Mouse (Mus musculus) adrenal gland, adult 18-20 months (tissue): Measurements from ENCODE around the gene Rpl39l. TPM values are rescaled to one million over a fixed set of nuclear protein-coding genes. Genes with fewer than 3 reads are reported as not detected.
"Not testable (repeated sequence)": the region's sequence is repeated elsewhere in the genome, so short reads cannot be mapped to it uniquely, and the experiment has no call there.

Experiments used
- DNase-seq, 2 experiments: peaks; one replicate each; pipeline ENCODE4 v3.0.0; 2021 to 2022; ENCODE audit warnings: low spot score in 2 of 2
- long read RNA-seq, 2 experiments: library from polyadenylated mRNA; stranded (forward); transcript quantifications; one replicate each; pipeline ENCODE4 v2.0.0; 2021
- total RNA-seq, 2 experiments: library from RNA; stranded (reverse); gene quantifications; 1 replicate in 1 of 2; 2 replicates in 1 of 2; pipeline ENCODE4 v1.2.3; 2021

The Rpl39l gene
- total RNA-seq, result not detected
- long read RNA-seq, experiment 1, result 0 reads
- long read RNA-seq, experiment 2, result 0 reads

DNA sequence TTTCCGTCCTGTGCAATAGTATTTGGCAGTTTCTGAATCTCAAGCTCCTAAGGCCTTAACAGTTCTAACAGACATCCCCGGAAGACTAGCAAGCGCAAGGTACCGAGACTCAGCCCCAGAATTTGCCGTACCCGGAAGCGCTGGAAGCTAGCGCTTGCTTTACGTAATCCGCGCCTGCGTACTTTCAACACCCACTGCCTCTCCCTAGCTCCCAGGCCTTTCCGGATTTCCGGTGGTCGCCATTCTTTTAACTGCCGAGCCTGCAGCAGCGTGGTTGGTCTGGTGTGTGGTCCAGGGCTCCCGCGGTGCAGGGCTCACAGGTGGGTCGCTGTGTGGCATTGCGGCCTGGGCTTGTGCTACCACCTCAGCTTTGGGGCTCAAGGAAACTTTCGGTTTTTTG is at the start of gene Rpl39l:
TSS of gene Rpl39l (plus strand) at position 222 of the 400 bp plus-strand sequence.
- DNase-seq, result no peak

DNA sequence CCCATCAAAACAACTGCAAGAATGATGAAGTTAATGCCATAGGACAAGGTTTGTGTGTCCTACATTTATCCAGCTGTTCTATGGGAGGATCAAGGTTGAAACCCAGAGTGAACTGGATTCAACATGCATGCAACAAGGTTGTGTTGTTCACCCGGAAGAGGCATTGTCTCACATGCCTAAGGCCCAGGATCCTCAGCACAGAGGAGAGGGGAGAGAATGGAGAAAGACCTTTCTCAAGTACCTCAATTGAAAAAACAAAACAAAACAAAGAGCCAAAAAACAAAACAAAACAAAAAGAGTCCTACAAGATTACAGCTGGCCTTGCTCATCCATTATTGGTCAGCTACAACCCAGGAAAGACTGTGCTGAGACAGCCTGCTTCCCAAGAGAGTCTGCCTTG is 42.4 kb upstream of the Rpl39l start:
- no peak for DNase-seq

DNA sequence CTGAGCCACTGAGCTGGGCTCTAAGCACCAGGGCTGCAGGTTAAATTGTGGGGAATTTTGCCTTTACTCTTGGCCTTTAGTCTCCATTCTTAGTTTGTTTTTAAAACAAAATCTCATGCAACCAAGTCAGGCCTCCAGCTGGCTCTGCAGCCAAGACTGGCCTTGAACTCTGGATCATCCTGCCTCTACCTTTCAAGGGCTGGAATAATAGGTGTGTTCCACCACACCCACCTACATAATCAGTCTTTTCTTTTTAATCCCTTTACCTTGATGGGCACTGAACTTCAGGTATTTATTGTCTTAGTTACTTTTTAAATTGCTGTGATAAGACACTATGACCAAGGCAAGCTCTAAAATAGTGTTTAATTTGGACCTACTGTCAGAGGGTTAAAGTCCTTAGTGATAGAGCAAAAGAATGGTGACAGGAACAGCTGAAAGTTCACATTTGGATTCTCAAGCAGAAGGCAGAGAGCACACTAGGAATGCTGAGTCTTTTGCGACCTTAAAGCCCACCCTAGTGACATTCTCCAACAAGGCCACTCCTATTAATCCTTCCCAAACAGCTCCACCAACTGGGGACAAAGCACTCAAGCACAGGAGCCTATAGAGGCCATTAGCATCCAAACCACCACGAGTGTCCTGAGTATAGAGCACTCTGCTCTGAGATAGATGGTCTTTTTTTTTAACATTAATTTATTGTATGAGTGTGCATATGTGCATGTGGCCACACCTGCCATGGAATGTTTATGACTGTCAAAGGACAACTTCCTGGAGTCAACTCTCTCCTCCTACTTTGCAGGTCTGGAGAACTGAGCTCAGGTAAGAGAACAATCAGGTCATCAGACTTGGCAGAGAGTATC is 40.7 kb upstream of the Rpl39l start:
- DNase-seq, result no peak

DNA sequence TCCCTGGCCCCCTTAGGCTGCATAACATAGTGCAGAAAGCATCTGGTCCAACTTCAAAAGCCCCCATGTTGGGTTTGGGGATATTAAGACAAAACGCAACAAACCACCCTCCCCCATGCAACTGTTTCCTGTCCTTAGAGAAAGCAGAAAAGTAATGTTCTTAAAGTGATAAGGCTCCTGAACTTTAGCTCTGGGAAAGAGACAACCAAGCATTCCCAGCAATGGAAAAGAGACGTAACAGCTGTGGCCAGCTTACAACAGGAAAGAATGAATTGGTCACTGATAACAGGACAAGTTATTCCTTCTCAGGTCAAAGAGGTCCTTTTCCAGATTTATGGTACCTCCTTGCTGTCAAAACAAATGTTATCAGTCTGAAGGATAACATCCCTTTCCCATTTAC is 26.9 kb upstream of the Rpl39l start:
- no peak for DNase-seq

DNA sequence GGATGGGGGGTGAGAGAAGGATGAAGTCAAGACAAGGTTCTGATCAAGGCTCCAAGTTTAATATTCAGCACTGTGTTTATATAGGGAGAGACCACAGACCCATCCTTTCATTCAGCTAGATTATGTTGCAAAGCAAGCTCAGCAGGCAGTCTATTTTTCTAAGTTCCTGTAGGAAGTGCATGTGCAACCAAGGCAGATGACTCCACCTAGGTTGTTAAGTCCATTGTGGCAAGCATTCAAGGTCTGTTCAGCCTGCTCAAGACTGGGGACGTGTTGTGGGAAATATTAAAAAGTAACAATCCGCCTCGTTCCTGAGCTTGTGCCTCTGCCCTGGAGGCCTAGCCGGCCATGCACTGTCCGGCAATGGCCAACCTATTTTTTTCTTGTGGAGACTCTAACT is 22.6 kb upstream of the Rpl39l start:
- DNase-seq, result no peak

DNA sequence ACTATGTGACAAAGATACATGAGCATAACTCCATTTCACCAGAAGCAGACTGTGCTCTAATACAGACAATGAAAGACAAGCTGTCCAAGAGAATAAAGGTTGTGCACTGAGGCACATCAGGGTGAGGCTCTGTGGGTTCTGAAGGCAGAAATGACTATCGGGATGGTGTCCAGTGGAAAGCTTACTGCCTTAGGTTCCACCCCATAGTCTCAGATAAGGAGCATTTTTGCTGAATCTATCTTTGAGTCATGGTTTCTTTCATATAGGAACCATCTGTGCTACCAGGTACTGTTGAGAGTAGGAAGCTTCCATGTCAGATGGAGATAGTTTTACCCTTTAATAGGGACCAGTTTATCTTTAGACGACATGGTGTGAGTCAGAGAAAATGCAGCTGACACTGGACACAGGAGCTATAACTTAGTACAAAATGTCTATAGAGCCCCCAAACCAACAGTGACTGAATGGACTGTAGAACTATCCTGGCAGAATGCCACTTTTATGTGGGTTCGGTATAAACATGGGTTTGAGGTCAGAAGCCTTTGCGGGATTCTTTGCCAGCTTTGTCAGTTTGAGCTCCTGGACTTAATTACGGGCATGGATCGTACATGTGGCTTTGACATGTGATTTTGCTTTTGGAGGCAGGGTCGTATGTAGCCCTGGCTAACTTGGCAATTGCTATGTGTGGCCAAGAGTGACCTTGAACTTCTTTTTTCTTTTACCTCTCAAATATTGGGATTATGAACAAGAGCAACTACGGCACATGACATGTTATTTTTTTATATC is 712 bp upstream of the Rpl39l start:
- no peak for DNase-seq

DNA sequence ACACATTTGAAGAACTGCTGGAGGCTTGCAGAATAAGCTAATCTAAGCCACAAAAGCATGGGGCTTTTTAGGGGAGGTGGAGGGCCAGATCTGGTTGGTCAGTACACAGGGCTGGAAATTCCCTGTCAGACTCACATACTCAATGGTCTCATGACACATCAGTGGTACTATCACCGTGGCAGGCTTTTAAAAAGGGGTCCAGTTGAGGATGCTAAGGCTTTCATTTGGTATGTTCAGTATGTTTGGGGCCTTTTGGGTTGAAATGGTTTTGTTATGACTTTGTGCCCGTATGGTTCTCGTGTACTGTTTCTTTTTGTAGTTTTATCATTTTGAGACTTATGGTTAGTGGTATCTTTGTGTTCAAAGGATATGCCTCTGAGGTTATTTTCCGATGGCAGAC is 1.2 kb downstream of the Rpl39l start:
- DNase-seq, result no peak

DNA sequence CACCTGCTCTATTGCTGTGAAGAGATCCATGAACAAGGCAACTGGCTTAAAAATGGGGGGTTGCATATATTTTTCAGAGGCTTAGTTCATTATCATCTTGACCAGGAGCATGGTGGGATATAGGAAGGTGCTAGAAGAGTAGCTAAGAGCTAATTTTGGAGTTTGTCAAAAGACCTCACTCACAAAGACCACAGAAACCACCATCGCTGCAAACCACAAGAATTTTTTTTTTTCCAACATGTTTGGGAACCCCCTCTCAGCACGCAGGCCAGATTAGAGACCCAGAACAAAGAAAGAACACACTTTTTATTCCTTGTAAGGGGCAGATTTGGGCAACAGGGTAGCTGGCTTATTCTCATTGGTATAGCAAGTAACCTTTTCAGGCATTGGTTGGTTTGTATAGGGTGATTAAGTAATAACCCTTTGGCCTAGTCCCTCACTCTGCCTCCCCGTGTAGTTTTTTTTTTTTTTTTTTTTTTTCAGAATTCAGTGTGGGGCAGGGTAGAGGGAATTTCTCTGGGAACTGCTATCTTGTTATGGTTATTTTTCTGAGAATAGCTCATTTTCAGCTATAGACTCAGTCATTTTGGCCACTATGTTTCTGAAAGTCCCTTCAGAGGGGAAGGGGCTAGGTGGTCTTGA is 2.3 kb downstream of the Rpl39l start:
- no peak for DNase-seq

DNA sequence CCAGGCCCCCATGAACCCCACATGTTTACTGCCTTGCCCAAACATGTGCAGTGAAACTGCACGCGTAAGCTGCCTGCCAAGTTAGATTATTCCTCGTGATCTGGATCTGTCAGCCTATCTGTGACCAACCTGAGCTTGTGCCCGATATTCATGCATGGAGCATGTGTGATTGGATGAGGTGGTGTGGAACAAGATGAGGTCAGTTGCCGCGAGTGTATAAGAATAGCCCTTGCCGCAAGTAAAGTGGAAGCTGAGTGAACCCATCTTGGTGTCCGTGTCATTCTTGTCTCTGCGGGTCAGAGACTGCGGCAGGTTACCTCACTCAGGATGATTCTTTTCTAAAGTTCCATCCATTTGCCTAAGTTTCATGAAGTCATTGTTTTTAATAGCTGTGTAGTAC is 17.4 kb downstream of the Rpl39l start:
- DNase-seq, result not testable (repeated sequence)

DNA sequence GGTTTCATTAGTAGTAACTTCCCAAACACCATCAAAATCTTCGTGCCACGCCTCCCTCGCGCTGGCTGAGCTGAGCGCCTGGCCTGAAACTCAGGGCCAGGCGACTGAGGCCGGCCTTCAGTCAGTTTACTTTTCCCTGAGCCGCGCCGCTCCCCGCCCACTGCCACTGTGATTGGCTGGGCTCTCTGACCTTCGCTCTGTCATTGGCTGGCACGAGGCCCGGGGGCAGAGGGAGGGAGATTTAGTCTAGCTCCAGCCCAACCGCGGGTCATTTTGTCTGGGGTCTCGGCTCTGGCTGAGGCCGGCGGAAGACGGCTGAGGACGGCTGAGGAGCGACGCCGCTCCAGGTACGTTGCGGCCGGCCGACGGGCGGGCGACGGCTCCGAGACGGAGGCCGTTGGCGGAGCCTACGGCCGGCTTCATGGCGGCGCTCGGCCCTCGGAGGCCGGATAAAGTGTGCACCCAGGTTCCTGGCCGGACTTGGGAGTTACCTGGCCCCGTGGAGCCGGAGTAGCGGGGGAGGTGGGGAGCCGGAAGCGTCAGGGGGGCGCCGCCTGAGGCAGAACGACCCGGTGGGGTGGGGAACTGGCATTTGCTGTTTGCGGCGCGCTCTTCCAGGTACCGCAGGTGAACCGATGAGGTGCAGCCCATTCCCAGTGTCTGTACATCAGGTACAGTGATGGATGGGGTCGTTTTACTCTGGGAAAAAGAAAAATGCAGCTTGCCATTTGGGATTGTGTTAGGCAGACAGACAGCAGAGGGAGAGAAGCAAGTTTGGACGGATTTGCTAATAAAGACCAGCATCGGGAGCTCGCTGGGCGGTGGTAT is 22.9 kb downstream of the Rpl39l start, which contains the start of gene Atf7ip2:
TSS of gene Atf7ip2 (plus strand) at position 34 of the 828 bp plus-strand sequence.
- peak; percentile 90 to 92 for DNase-seq

DNA sequence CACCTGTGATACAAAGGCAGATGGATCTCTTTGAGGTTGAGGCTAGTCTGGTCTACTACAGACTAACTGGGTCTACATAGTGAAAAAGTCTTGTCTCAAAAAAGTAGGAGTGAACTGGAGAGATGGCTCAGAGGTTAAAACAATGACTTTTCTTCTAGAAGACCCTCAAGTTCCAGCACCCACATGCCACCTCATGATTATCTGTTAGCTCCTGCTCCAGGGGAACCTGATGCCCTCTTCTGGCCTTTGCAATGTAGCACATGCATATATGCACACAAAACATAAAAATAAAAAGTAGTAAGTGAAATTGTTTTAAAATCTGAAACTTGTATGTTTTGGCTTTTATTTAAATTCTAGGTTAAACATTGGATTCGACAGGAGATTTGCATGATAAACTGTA is 38.8 kb downstream of the Rpl39l start:
- DNase-seq, result no peak

DNA sequence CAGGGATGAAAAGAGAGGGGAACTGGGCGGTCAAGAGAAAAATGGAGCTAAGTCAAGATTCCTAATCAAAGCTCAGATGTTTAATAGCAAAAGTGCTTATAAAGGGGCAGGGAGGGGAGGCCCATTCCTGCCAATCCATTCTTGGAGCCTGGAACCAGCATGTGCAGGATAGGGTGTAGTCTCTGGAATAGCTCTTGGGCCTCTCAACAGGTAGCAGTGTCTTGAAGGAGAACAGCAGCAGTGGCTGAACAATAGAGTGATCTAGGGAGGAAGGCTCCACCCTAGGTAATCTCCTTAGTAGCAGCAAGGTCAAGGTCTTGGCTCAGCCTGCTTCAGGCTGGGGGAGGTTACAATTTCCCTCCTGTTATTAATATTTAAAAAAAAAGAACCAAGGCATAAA is 46.3 kb downstream of the Rpl39l start:
- DNase-seq, result not testable (repeated sequence)

DNA sequence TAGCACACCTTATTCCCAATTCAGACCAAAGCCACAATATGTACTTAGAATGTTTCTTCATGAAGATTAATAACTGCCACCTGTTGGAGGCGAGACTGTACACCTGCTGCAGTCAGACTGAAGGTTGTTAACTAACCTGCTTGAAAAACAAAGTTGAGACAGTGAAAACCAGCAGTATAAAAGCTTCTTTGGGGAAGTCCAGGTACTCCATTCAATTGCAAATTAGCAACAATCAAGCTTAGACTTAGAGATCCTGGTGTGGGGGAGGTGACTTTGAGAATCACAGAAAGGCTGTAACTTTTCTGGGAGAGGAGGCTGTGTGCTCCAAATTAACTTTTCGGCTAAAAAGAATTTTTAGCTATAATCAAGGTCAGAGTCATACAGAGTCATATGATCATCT is 47.0 kb downstream of the Rpl39l start:
- not testable (repeated sequence) for DNase-seq

Other genes starting within 250 kb of the Rpl39l start
- 1 to 10 TPM in 1 of 2 experiments, under 1 TPM in 1; 0.32 to 2.2 TPM for gene Grin2a, start 174.7 kb upstream of the Rpl39l start, total RNA-seq
- under 1 TPM; 0.29 to 0.99 TPM for gene Atf7ip2, start 22.5 kb downstream of the Rpl39l start, total RNA-seq
- gene Emp2, start 143.7 kb downstream of the Rpl39l start, total RNA-seq, result 1 to 10 TPM; 5.5 to 8.4 TPM
- not detected for gene Tekt5, start 225.3 kb downstream of the Rpl39l start, total RNA-seq
- 10 to 100 TPM; 22.3 to 26.0 TPM for gene Nubp1, start 241.7 kb downstream of the Rpl39l start, total RNA-seq